Mouse (Mus musculus) hindbrain, embryonic 15.5 days (tissue): Measurements from ENCODE around the gene Grk1. TPM values are rescaled to one million over a fixed set of nuclear protein-coding genes. Genes with fewer than 3 reads are reported as not detected.

ENCODE experiments used
- ATAC-seq: fragments of 200-750 bp; cut with Nextera tagmentation; 2 replicates; pipeline ENCODE4 v1.8.0; 2017; ENCODE audit warnings: low read depth, moderate number of reproducible peaks, moderate TSS enrichment; ENCODE audit not compliant: low FRiP score
- H3K27ac ChIP-seq: fragments of 300-500 bp; sonication (generic); replicated peaks from 2 replicates; pipeline ENCODE4 v1.5.1; 2015; ENCODE audit warnings: mild to moderate bottlenecking, inconsistent platforms
- H3K27me3 ChIP-seq: fragments of 300-500 bp; sonication (generic); 2 replicates; pipeline ENCODE4 v1.6.1; 2015; ENCODE audit warnings: control low read depth, inconsistent platforms
- H3K36me3 ChIP-seq: fragments of 300-500 bp; sonication (generic); 2 replicates; pipeline ENCODE4 v1.6.1; 2015; ENCODE audit warnings: control low read depth, inconsistent platforms
- H3K4me1 ChIP-seq: fragments of 300-500 bp; sonication (generic); replicated peaks from 2 replicates; pipeline ENCODE4 v1.6.1; 2015; ENCODE audit warnings: control low read depth, inconsistent platforms
- H3K4me2 ChIP-seq: fragments of 300-500 bp; sonication (generic); 2 replicates; pipeline ENCODE4 v1.6.1; 2015; ENCODE audit warnings: moderate library complexity, mild to moderate bottlenecking, inconsistent platforms
- H3K4me3 ChIP-seq: fragments of 300-500 bp; sonication (generic); 2 replicates; pipeline ENCODE4 v1.5.1; 2015; ENCODE audit warnings: mild to moderate bottlenecking, inconsistent platforms
- H3K9ac ChIP-seq: fragments of 300-500 bp; sonication (generic); 2 replicates; pipeline ENCODE4 v1.6.1; 2015; ENCODE audit warnings: inconsistent platforms
- H3K9me3 ChIP-seq: fragments of 300-500 bp; sonication (generic); 2 replicates; pipeline ENCODE4 v1.6.1; 2016; ENCODE audit warnings: control low read depth, inconsistent platforms
- WGBS: fragments of 180-500 bp; shearing (Covaris S2); methylation state at CpG from one replicate; pipeline ENCODE4 v1.1.7; 2015; 5-methylcytosine and 5-hydroxymethylcytosine counted together
- polyA plus RNA-seq: library from polyadenylated mRNA; unstranded; fragments of >200 nt; fragmentation: Nextera tagmentation; extraction: Ambion mirVana; gene quantifications from 2 replicates; pipeline ENCODE4 v1.2.1, GENCODE M21; 2015

The Grk1 gene
- polyA plus RNA-seq, 1 experiment from 2014 or later, result not detected

DNA sequence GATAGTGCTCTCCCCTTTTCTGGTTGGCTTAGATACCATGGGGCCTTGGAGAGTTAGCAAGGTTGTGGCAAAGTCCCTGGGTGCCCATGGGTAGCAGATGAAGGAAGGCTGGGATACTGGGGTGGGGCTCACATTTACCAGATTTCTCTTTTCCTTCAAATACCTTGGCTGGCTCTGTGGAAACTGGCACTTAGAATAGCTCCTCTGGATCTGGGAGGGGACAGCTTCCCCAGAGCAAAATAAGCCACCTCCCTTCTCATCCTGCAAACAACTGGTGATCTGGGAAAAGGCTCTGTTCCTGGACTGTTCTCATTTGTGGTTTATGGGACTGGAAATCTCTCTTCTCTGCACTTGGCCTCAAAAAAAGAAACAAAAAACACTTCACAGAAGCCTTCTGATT lies 26.0 kb downstream of the Grk1 start:
- no peak for ATAC-seq
- Histone ChIP-seq H3K4me3 (no peak overlapping the region), H3K9me3 (no peaks in the 10 kb centered on the region), H3K27me3 (peaks cover 6% of the 10 kb centered on the region), H3K27ac (no peak overlapping the region), H3K4me2 (no peak overlapping the region), H3K4me1 (peaks cover 9% of the 10 kb centered on the region; the same call in 1 of the 2 replicates), H3K36me3 (no peaks in the 10 kb centered on the region), H3K9ac (no peak overlapping the region)

DNA sequence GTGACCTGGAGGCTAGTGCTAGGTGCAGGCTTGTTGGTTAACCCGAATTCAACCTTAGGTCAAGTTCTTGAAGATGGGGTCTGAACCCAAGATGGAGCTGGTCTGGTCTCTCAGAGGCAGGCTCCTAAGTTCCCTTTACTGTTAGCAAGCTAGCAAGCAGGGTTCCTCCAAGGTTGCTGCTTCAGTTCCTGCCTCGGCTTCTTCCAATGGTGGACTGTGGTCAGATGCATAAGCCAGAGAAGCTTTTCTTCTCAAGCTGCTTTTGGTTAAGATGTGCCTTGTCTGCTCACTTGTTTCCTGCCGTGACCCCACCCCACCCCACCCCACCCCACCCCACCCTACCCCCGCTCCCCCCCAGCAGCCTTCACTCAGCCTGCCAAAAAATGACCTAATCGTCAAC lies 28.2 kb downstream of the Grk1 start:
- WGBS, result 88% methylated on average over 5 of the region's 5 CpGs
- no peak for ATAC-seq
- H3K27ac ChIP-seq, result no peak overlapping the region

DNA sequence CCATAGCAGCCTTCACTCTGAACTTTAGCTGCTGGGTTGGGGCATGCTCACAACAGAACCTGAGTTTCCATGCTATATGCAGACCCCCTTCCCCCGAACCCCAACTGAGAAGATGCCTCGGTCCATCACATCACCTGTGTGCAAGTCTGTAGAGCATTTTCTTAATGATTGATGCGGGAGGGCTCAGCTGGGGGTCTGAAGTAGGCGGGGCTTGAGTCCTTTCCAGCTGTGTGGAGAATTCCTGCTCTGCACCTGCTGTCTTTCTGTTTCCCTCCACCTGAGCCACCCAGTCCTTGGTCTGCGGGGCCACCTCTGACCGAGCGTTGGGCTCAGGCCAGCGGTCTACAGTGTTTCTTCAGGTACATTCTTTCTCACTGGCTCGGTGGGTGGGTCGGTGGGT lies 30.0 kb downstream of the Grk1 start, which contains the start of gene Tmem255b:
TSS of gene Tmem255b (plus strand) at position 301 of the 400 bp plus-strand sequence.
- Histone ChIP-seq H3K9ac (no peak within 1 kb of the TSS), H3K27ac (no peak within 1 kb of the TSS), H3K4me1 (peaks cover 9% of the 10 kb centered on the region; the same call in 1 of the 2 replicates), H3K36me3 (no peaks in the 10 kb centered on the region), H3K27me3 (peaks cover 17% of the 10 kb centered on the region), H3K4me3 (no peak within 1 kb of the TSS; the same call in 1 of the 2 replicates), H3K9me3 (no peaks in the 10 kb centered on the region), H3K4me2 (peak within 1 kb of the TSS; percentile 31)
- no peak for ATAC-seq
- 15% methylated on average over 10 of the region's 10 CpGs for WGBS

More for the DNA sequence above, 28.2 kb downstream of the Grk1 start:
- Histone ChIP-seq H3K9me3 (no peaks in the 10 kb centered on the region), H3K4me2 (no peak overlapping the region), H3K36me3 (no peaks in the 10 kb centered on the region), H3K9ac (no peak overlapping the region), H3K27me3 (peaks cover 17% of the 10 kb centered on the region), H3K4me1 (peaks cover 9% of the 10 kb centered on the region; the same call in 1 of the 2 replicates), H3K4me3 (no peak overlapping the region)

DNA sequence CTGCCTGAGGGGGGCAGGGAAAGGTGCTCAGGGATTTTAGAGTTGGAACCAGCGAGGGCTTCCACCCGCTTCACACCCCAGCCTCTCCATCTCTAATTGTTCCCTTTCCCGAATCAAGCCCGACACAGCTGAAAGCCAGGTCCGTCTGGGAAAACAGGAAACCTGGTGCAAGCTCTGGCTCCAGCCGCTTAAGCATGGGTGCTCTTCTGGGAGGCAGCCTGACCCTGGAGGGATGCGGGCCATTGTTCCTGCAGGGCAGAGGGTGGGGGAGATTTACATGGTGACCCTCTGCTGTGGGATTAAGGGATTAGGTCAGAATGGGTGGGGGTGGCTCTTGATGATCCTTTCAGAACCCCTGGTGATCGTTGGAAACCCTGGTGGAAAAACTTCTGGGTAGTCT lies 31.2 kb downstream of the Grk1 start:
- H3K4me2 ChIP-seq, result no peak overlapping the region
- peaks cover 17% of the 10 kb centered on the region for H3K27me3 ChIP-seq
- no peak overlapping the region for H3K4me3 ChIP-seq
- H3K27ac ChIP-seq, result no peak overlapping the region
- WGBS, result 16% methylated on average over 8 of the region's 8 CpGs
- H3K9ac ChIP-seq, result no peak overlapping the region
- H3K4me1 ChIP-seq, result 0 out of 2 replicates have a peak, but pooled peaks cover 4% of the 10 kb centered on the region
- no peaks in the 10 kb centered on the region for H3K9me3 ChIP-seq
- ATAC-seq, result no peak
- H3K36me3 ChIP-seq, result no peaks in the 10 kb centered on the region

DNA sequence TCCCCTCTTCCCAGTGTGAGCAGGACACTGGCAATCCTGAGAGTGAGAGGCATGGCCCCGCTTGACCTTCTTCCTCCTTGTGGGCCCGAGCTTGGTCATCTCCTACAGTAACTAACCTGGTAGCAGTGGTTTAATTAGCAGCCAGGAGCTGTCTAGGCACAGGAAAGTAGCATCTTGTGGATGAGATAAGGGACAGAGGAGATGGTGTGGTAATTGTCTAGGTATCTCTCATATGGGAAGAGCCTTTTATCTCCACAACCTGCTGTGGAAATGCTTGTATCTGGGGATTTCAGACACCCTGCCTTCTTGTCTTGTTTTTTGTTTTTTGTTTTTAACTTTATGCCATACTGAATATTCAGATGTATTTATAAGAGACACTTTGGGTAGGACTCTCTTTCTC lies 32.6 kb downstream of the Grk1 start:
- Histone ChIP-seq H3K9ac (no peak overlapping the region), H3K4me3 (no peak overlapping the region), H3K4me1 (0 out of 2 replicates have a peak, but pooled peaks cover 4% of the 10 kb centered on the region), H3K4me2 (no peak overlapping the region), H3K36me3 (no peaks in the 10 kb centered on the region), H3K27me3 (peaks cover 17% of the 10 kb centered on the region), H3K9me3 (no peaks in the 10 kb centered on the region), H3K27ac (no peak overlapping the region)
- WGBS, result 86% methylated on average over 2 of the region's 2 CpGs
- ATAC-seq, result no peak

DNA sequence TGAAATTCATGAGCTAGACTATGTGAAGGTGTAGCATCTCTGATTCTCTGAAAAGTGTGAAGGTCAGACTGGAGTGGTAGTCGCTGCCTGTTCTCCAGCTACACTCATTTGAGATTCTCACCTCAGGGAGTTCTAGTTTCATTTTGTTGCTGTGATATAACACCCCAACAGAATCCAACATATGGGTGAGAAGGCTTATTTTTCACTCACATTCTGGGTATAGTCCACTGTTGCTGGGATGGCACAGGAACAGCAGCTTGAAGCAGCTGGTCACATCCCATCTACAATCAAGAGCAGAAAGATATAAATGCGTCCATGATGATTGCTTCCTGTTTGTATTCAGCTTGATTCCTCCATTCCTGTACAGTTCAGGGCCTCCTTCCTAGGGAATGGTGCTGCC lies 37.3 kb downstream of the Grk1 start:
- Histone ChIP-seq H3K27me3 (no peaks in the 10 kb centered on the region), H3K9me3 (no peaks in the 10 kb centered on the region), H3K4me2 (no peak overlapping the region), H3K36me3 (no peaks in the 10 kb centered on the region), H3K4me1 (no peaks in the 10 kb centered on the region), H3K27ac (no peak overlapping the region), H3K4me3 (no peak overlapping the region), H3K9ac (no peak overlapping the region)
- WGBS, result 97% methylated on average over 2 of the region's 2 CpGs
- no peak for ATAC-seq

DNA sequence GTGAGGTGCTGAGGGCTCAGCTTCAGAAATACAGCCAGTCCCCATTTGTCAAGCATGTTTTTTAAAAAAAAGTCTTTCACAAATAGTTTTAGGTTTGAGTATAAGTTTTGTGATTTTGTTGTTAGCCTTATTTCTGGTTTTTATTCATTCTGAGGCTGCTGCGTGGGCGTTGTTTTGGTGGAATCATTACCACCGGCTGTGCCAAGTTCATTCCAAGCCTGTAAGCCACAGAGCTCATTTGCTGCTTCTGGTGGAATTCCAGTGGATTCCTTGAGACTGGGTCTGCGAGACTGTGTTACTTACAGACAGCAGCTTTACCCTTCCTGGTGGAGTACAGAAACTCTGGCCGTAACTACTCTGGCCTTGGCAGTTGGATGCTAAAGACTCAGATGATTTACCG lies 41.6 kb downstream of the Grk1 start:
- H3K27ac ChIP-seq, result no peak overlapping the region
- no peak overlapping the region for H3K9ac ChIP-seq
- H3K4me1 ChIP-seq, result no peaks in the 10 kb centered on the region
- H3K4me3 ChIP-seq, result no peak overlapping the region
- no peaks in the 10 kb centered on the region for H3K27me3 ChIP-seq
- H3K9me3 ChIP-seq, result no peaks in the 10 kb centered on the region
- no peak for ATAC-seq
- no peak overlapping the region for H3K4me2 ChIP-seq
- no peaks in the 10 kb centered on the region for H3K36me3 ChIP-seq
- WGBS, result 91% methylated on average over 6 of the region's 6 CpGs

DNA sequence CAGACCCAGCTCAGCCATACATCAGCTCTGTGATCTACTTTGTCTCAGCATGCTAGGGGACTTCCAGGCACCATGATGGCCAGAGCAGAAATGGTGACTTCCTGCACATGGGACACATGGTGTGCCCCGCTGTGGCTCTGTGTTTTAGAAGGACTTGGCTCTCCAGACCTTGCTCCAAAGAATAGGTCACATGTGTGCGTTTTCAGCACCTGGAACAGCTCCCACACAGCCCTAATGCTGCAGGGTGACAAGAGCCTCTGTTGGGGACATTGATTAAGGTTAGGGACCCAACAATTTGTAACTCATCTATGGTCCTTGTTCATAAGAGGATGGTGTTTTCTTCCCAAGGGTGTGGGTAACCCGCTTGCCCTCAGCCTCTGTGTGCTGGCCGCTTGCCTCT lies 43.3 kb downstream of the Grk1 start:
- 63% methylated on average over 4 of the region's 4 CpGs for WGBS
- ATAC-seq, result no peak
- no peaks in the 10 kb centered on the region for H3K36me3 ChIP-seq
- no peaks in the 10 kb centered on the region for H3K9me3 ChIP-seq
- no peak overlapping the region for H3K4me3 ChIP-seq
- H3K27ac ChIP-seq, result no peak overlapping the region
- H3K4me1 ChIP-seq, result no peaks in the 10 kb centered on the region
- no peak overlapping the region for H3K9ac ChIP-seq
- H3K4me2 ChIP-seq, result no peak overlapping the region
- no peaks in the 10 kb centered on the region for H3K27me3 ChIP-seq

DNA sequence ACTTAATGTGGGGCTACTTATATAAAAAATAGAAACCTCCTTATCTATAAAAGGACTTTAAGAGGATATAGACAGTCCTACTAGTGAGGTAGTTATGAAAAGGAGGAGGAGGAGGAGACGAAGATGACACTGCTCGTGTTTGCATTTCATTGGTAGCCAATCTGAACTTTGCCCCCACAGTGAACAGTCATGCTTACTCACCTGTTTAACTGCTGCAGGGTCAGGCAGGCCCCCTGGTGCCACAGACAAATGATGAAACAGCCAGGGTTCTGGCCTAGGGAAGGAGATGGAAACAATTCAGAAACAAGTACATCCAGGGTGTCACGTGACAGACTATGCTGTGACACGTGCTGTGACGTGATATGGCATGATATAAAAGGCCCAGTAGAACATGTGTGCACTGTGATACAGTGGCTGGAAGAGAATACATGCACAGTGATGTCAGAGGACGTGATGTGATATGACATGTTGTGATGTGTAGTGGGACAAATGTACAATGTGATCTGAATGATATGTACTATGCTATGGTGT lies 46.9 kb downstream of the Grk1 start:
- no peak overlapping the region for H3K9ac ChIP-seq
- WGBS, result 78% methylated on average over 6 of the region's 6 CpGs
- H3K36me3 ChIP-seq, result no peaks in the 10 kb centered on the region
- H3K27me3 ChIP-seq, result no peaks in the 10 kb centered on the region
- H3K4me2 ChIP-seq, result no peak overlapping the region
- H3K9me3 ChIP-seq, result no peaks in the 10 kb centered on the region
- no peak overlapping the region for H3K27ac ChIP-seq
- H3K4me1 ChIP-seq, result peaks cover 10% of the 10 kb centered on the region
- no peak overlapping the region for H3K4me3 ChIP-seq
- no peak for ATAC-seq

DNA sequence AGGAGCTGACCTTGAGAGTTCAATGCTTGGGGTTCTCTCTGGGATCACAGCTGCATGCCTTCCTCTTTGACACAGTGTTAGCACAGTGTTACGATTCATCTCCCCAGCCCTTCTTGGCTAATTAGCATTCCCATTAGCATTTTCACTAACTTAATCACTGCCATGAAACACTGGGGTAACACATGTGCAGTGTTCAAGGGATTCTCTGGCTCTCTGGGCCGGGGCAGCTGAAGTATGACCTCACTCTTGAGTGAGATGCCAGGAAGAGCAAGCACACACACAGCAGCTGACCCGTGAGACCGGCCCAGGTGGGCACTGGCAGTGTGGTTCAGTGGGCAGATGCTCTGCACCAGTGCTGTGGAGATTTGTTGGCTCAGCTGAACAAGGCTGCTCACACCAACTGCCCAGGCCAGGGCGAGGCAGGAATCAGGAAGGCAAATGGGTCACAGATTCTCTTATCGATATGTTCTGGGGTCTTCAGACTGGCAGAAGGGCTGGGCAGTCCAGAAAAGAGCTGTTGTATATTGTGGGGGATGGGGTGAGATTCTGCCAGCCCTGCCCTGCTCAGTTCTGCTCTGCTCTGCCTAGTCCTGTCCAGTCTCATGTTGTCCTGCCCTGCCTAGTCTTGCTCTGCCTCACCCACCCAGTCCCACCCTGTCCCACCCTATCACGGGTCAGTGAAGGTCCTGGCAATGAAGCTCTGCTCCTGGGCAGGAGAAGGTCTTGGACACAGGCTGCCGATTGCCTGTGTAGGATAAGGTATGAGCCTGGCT lies 49.6 kb downstream of the Grk1 start:
- WGBS, result 47% methylated on average over 8 of the region's 8 CpGs
- Histone ChIP-seq H3K4me2 (no peak overlapping the region), H3K4me3 (no peak overlapping the region), H3K9me3 (no peaks in the 10 kb centered on the region), H3K36me3 (no peaks in the 10 kb centered on the region), H3K9ac (no peak overlapping the region), H3K27ac (peak overlapping the region; percentile 25; the same call in 1 of the 2 replicates), H3K4me1 (peaks cover 10% of the 10 kb centered on the region), H3K27me3 (no peaks in the 10 kb centered on the region)
- ATAC-seq, result peak; percentile 85

DNA sequence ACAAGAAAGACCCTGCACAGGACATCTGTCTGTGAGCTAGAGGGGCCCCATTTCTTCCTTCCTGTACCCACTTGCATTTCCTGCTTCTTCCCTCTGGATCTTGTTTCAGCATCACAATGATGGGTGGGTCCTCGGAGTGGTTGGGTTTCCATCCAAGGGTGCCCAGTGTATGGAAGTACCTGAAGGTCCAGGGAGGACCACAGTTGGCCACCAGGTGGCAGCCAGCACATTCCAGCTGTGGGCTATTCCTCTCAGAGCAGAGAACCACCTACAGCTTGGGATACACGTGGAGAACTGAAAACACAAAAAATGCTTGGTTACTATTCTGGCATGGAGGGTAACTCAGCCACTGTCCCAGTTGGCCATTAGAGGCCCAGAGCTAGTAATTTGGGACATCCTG lies 50.4 kb downstream of the Grk1 start:
- no peak overlapping the region for H3K4me3 ChIP-seq
- no peak overlapping the region for H3K27ac ChIP-seq
- no peak overlapping the region for H3K4me2 ChIP-seq
- H3K9ac ChIP-seq, result no peak overlapping the region
- ATAC-seq, result peak; percentile 63; the same call in 1 of the 2 replicates
- H3K9me3 ChIP-seq, result no peaks in the 10 kb centered on the region
- no peaks in the 10 kb centered on the region for H3K27me3 ChIP-seq
- peaks cover 10% of the 10 kb centered on the region for H3K4me1 ChIP-seq
- no peaks in the 10 kb centered on the region for H3K36me3 ChIP-seq
- WGBS, result 38% methylated on average over 2 of the region's 2 CpGs

DNA sequence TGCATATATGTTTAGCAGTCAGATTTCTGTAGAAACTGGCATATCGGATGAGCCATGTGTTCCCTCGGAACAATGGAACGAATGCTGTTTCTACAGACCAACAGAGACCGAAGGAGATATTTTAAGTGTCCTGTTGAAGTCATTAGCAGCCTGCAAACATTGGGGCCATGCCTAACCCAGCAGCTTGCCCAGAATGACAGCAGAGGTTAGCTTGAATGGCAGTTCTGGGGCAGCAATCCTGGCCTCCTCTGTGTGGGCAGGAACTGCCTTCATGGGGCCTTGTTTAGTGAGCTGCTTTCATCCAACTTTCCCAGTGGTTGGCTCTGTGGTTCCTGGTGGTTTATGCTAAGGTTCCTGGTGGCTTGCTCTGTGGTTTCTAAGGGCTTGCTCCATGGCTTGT lies 54.5 kb downstream of the Grk1 start:
- Histone ChIP-seq H3K4me2 (no peak overlapping the region), H3K36me3 (no peaks in the 10 kb centered on the region), H3K9ac (no peak overlapping the region), H3K4me3 (no peak overlapping the region), H3K27me3 (no peaks in the 10 kb centered on the region), H3K9me3 (no peaks in the 10 kb centered on the region), H3K4me1 (peaks cover 4% of the 10 kb centered on the region), H3K27ac (no peak overlapping the region)
- WGBS, result 96% methylated on average over 4 of the region's 4 CpGs
- ATAC-seq, result no peak
